Mouse (Mus musculus) embryonic facial prominence, embryonic 14.5 days (tissue): ENCODE data around the gene Entpd1. TPM values are rescaled to one million over a fixed set of nuclear protein-coding genes. Genes with fewer than 3 reads are reported as not detected.

Experiments used
- ATAC-seq: fragments of 200-750 bp; cut with Nextera tagmentation; 2 replicates; pipeline ENCODE4 v1.8.0; 2017; ENCODE audit warnings: low read depth, moderate number of reproducible peaks, moderate TSS enrichment
- DNase-seq: peaks from one replicate; pipeline ENCODE4 v3.0.0-alpha.2; 2015; ENCODE audit warnings: low spot score
- H3K27ac ChIP-seq: fragments of 300-500 bp; sonication (generic); replicated peaks from 2 replicates; pipeline ENCODE4 v1.5.1; 2014; ENCODE audit warnings: low read depth, mild to moderate bottlenecking, low read length, moderate library complexity
- H3K27me3 ChIP-seq: fragments of 300-500 bp; sonication (generic); replicated peaks from 2 replicates; pipeline ENCODE4 v1.6.1; 2014; ENCODE audit warnings: low read length; ENCODE audit not compliant: control insufficient read depth, insufficient read depth
- H3K36me3 ChIP-seq: fragments of 300-500 bp; sonication (generic); 2 replicates; pipeline ENCODE4 v1.6.1; 2014; ENCODE audit warnings: low read length, mixed read lengths; ENCODE audit not compliant: control insufficient read depth, insufficient read depth
- H3K4me1 ChIP-seq: fragments of 300-500 bp; sonication (generic); 2 replicates; pipeline ENCODE4 v1.6.1; 2014; ENCODE audit warnings: antibody characterized with exemption, low read length; ENCODE audit not compliant: control insufficient read depth, insufficient read depth
- H3K4me2 ChIP-seq: fragments of 300-500 bp; sonication (generic); 2 replicates; pipeline ENCODE4 v1.6.1; 2014; ENCODE audit warnings: low read depth, mild to moderate bottlenecking, low read length, moderate library complexity, mixed read lengths
- H3K4me3 ChIP-seq: fragments of 300-500 bp; sonication (generic); 2 replicates; pipeline ENCODE4 v1.5.1; 2014; ENCODE audit warnings: low read depth, mild to moderate bottlenecking, low read length
- H3K9ac ChIP-seq: fragments of 300-500 bp; sonication (generic); 2 replicates; pipeline ENCODE4 v1.6.1; 2014; ENCODE audit warnings: low read depth, mild to moderate bottlenecking, low read length, moderate library complexity, mixed read lengths
- H3K9me3 ChIP-seq: fragments of 300-500 bp; sonication (generic); 2 replicates; pipeline ENCODE4 v1.6.1; 2016; ENCODE audit warnings: low read length; ENCODE audit not compliant: control insufficient read depth
- WGBS: fragments of 180-500 bp; shearing (Covaris S2); extraction: QIAGEN DNeasy Blood & Tissue Kit; methylation state at CpG from one replicate; pipeline ENCODE4 v1.1.7; 2014; 5-methylcytosine and 5-hydroxymethylcytosine counted together
- polyA plus RNA-seq: library from polyadenylated mRNA; unstranded; fragments of >200 nt; fragmentation: Nextera tagmentation; extraction: Ambion mirVana; gene quantifications from 2 replicates; pipeline ENCODE4 v1.2.1, GENCODE M21; 2014

The Entpd1 gene
- polyA plus RNA-seq: 15.7 and 18.3 TPM in 2 replicates

DNA sequence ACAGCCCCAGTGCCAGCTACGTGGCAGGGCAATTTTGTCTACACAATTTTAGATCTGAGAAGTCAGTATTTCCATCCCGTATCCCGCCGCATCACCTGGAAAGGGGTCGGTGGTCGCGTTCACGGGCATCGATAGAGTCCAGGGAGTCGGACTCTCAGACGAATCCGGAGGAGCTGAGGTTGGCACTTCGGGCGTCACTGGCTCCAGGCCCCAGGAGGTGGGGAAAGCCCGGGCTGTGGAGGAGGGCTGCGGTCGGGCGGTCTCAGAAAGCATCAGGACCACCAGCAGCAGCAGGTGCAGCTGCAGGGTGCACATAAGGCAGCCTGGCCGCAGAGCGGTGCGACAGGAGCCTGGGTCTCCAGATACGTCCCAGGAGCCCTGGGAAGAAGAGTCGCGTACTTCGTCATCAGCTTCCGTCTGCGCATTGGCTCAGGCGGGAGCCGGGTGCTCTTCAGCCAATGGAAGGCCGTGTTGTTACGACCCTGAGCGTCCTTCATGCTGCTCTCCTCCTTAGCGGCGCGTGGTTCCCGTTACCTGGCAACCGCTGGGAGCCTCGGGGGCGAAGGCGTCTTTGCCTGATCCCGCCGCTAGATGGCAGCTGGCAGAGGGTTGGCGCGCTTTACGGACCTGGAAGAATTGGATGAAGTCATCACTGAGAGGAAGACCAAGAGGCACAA is at the start of gene Entpd1, which contains the start of gene Tctn3:
Entpd1 (plus strand) TSS at position 537 of the 677 bp plus-strand sequence.
Tctn3 (minus strand) TSS at position 404 of the 677 bp plus-strand sequence.
- ATAC-seq: peak; percentile 100
- Histone ChIP-seq H3K27ac (no peak within 1 kb of the TSS), H3K27me3 (no peaks in the 10 kb centered on the region), H3K4me1 (peaks cover 4% of the 10 kb centered on the region; the same call in 1 of the 2 replicates), H3K4me3 (peak within 1 kb of the TSS; percentile 78), H3K9ac (peak within 1 kb of the TSS; percentile 75), H3K36me3 (peaks cover 28% of the 10 kb centered on the region), H3K4me2 (peak within 1 kb of the TSS; percentile 82), H3K9me3 (no peaks in the 10 kb centered on the region)
- under 1% methylated on average over 41 of the region's 45 CpGs for WGBS
- DNase-seq: peak; percentile 99

GRCm38 (mm10) chr19:40563880-40564645 is 48.1 kb upstream of the Entpd1 start:
- H3K9ac ChIP-seq: no peak overlapping the region
- DNase-seq: no peak
- WGBS: 88% methylated on average over 10 of the region's 10 CpGs
- no peak overlapping the region for H3K4me2 ChIP-seq
- H3K27ac ChIP-seq: no peak overlapping the region
- no peaks in the 10 kb centered on the region for H3K27me3 ChIP-seq
- H3K9me3 ChIP-seq: no peaks in the 10 kb centered on the region
- peaks cover 73% of the 10 kb centered on the region for H3K36me3 ChIP-seq
- ATAC-seq: no peak
- H3K4me1 ChIP-seq: no peaks in the 10 kb centered on the region
- H3K4me3 ChIP-seq: no peak overlapping the region

DNA sequence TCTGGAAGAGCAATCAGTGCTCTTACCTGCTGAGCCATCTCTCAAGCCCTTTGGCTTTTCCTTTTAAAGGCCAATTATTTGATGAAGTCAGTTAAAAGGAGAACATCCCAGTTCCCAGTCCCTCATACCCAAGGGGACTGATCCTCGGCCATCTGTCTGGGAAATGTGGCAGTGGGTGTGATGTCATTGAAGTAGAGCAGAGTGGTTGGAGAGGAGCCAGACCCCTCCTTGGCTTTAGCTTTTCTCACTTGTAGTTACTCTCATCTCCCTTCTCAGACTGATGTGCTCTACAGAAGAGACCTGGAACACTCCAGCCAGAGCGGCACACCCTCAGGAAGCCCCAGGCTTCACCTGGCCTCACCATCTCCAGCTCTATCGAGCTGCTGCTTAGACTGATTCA is 44.5 kb upstream of the Entpd1 start:
- no peaks in the 10 kb centered on the region for H3K27me3 ChIP-seq
- H3K27ac ChIP-seq: no peak overlapping the region
- 89% methylated on average over 3 of the region's 3 CpGs for WGBS
- no peak overlapping the region for H3K4me2 ChIP-seq
- H3K9me3 ChIP-seq: peaks cover 18% of the 10 kb centered on the region
- H3K4me1 ChIP-seq: no peaks in the 10 kb centered on the region
- DNase-seq (no peak), ATAC-seq (no peak)
- H3K36me3 ChIP-seq: peaks cover 98% of the 10 kb centered on the region
- H3K9ac ChIP-seq: no peak overlapping the region
- no peak overlapping the region for H3K4me3 ChIP-seq

GRCm38 (mm10) chr19:40570726-40571125 is 41.4 kb upstream of the Entpd1 start:
- peaks cover 100% of the 10 kb centered on the region for H3K36me3 ChIP-seq

DNA sequence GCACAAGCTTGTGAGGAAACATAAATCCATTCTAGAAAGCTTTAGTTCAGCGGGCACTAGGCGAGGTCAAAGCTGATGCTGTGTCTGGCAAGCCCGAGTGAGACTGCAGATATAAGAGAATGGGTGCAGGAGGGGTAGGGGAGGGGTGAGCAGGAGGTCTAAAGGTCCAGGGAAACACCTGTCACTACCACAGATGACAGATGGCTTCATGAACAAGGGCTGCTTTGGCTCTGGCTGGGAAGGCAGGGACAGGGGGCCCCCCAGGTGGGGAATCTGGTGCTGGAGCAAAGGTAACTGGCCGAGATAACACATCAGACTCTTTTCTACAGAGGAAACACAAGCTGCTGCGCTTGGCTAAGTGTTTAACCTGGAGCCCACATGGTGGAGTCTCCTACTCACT is 36.7 kb upstream of the Entpd1 start:
- no peak overlapping the region for H3K4me2 ChIP-seq
- 80% methylated on average over 5 of the region's 5 CpGs for WGBS
- peaks cover 6% of the 10 kb centered on the region for H3K9me3 ChIP-seq
- no peak overlapping the region for H3K4me3 ChIP-seq
- H3K9ac ChIP-seq: no peak overlapping the region
- DNase-seq (no peak), ATAC-seq (no peak)
- H3K4me1 ChIP-seq: no peaks in the 10 kb centered on the region
- H3K27me3 ChIP-seq: no peaks in the 10 kb centered on the region
- H3K36me3 ChIP-seq: peaks cover 98% of the 10 kb centered on the region
- no peak overlapping the region for H3K27ac ChIP-seq

More at GRCm38 (mm10) chr19:40570726-40571125, 41.4 kb upstream of the Entpd1 start:
- Histone ChIP-seq H3K27me3 (no peaks in the 10 kb centered on the region), H3K9me3 (peaks cover 18% of the 10 kb centered on the region), H3K4me1 (no peaks in the 10 kb centered on the region), H3K27ac (no peak overlapping the region), H3K4me2 (no peak overlapping the region), H3K4me3 (no peak overlapping the region), H3K9ac (no peak overlapping the region)
- DNase-seq (no peak), ATAC-seq (no peak)
- 95% methylated on average over 9 of the region's 9 CpGs for WGBS

GRCm38 (mm10) chr19:40580902-40581301 is 31.3 kb upstream of the Entpd1 start:
- H3K4me2 ChIP-seq: no peak overlapping the region
- H3K4me3 ChIP-seq: no peak overlapping the region
- H3K9me3 ChIP-seq: no peaks in the 10 kb centered on the region
- WGBS: 98% methylated on average over 2 of the region's 2 CpGs
- H3K4me1 ChIP-seq: no peaks in the 10 kb centered on the region
- peaks cover 85% of the 10 kb centered on the region for H3K36me3 ChIP-seq
- no peak for DNase-seq
- H3K27me3 ChIP-seq: no peaks in the 10 kb centered on the region
- H3K27ac ChIP-seq: no peak overlapping the region
- ATAC-seq: no peak
- no peak overlapping the region for H3K9ac ChIP-seq

GRCm38 (mm10) chr19:40581662-40582061 is 30.5 kb upstream of the Entpd1 start:
- H3K9ac ChIP-seq: no peak overlapping the region
- no peaks in the 10 kb centered on the region for H3K27me3 ChIP-seq
- peaks cover 77% of the 10 kb centered on the region for H3K36me3 ChIP-seq
- WGBS: 74% methylated on average over 5 of the region's 5 CpGs
- no peak overlapping the region for H3K4me3 ChIP-seq
- H3K9me3 ChIP-seq: no peaks in the 10 kb centered on the region
- ATAC-seq (no peak), DNase-seq (no peak)
- H3K4me1 ChIP-seq: peaks cover 3% of the 10 kb centered on the region; the same call in 1 of the 2 replicates
- no peak overlapping the region for H3K27ac ChIP-seq
- no peak overlapping the region for H3K4me2 ChIP-seq

DNA sequence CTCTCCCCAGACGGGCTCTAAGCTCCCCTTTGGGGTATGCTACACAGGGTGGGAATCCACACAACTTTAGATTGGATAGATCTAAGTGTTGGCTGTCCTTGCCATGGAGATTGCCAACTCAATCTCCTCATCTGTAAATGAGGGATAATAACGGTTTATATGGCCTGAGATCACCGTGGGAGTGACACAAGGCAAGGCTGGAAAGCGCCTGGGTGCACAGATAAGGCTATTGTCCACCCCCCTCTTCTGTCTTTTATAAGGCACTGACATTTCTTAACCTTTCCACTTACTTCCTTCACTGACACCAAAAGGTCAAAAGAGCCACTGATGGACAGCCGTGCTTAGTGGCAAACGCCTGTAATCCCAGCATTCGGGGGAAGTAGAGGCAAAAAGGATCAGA is 25.3 kb upstream of the Entpd1 start:
- DNase-seq (no peak), ATAC-seq (no peak)
- H3K9me3 ChIP-seq: no peaks in the 10 kb centered on the region
- H3K4me3 ChIP-seq: peak overlapping the region; percentile 72
- 61% methylated on average over 7 of the region's 7 CpGs for WGBS
- H3K4me2 ChIP-seq: peak overlapping the region; percentile 79
- no peak overlapping the region; the same call in 1 of the 2 replicates for H3K9ac ChIP-seq
- H3K27ac ChIP-seq: no peak overlapping the region
- peaks cover 10% of the 10 kb centered on the region for H3K4me1 ChIP-seq
- peaks cover 28% of the 10 kb centered on the region for H3K36me3 ChIP-seq
- H3K27me3 ChIP-seq: no peaks in the 10 kb centered on the region
